Mouse (Mus musculus) intestine, postnatal 0 days (tissue): Measurements from ENCODE around the gene Apol8. TPM values are rescaled to one million over a fixed set of nuclear protein-coding genes. Genes with fewer than 3 reads are reported as not detected.

Experiments used
- polyA plus RNA-seq: library from polyadenylated mRNA; unstranded; fragments of >200 nt; fragmentation: Nextera tagmentation; extraction: Ambion mirVana; gene quantifications from 2 replicates; pipeline ENCODE4 v1.2.1, GENCODE M21; 2015

Gene Apol8
- polyA plus RNA-seq, 1 experiment from 2014 or later = not detected

Other genes starting within 250 kb of the Apol8 start
- gene Apol11a, start 248.7 kb downstream of the Apol8 start, polyA plus RNA-seq = not detected in 2 replicates
- gene Apol7c, start 223.7 kb downstream of the Apol8 start, polyA plus RNA-seq = 18.8 and 23.9 TPM in 2 replicates
- gene 1700025B11Rik, start 195.1 kb downstream of the Apol8 start, polyA plus RNA-seq = not detected in 2 replicates
- gene Apol10b, start 160.9 kb downstream of the Apol8 start, polyA plus RNA-seq = 0.61 and 0.69 TPM in 2 replicates
- gene Gm36245, start 157.7 kb downstream of the Apol8 start, polyA plus RNA-seq = not detected in 2 replicates
- gene Apol11b, start 113.7 kb downstream of the Apol8 start, polyA plus RNA-seq = not detected in 2 replicates
- 0.22 and 0.25 TPM in 2 replicates for gene Apol7e, start 58.1 kb downstream of the Apol8 start, polyA plus RNA-seq
- gene Apol9b, start 28.0 kb downstream of the Apol8 start, polyA plus RNA-seq = 3.2 and 4.1 TPM in 2 replicates
- gene Myh9, start 85.2 kb upstream of the Apol8 start, polyA plus RNA-seq = 25.7 and 27.7 TPM in 2 replicates
- 165 and 173 TPM in 2 replicates for gene Txn2, start 172.0 kb upstream of the Apol8 start, polyA plus RNA-seq
- gene Foxred2, start 199.7 kb upstream of the Apol8 start, polyA plus RNA-seq = 0.33 and 0.46 TPM in 2 replicates
- 59.5 and 67.4 TPM in 2 replicates for gene Eif3d, start 213.8 kb upstream of the Apol8 start, polyA plus RNA-seq